Mouse (Mus musculus) intestine, embryonic 16.5 days (tissue): ENCODE measurements around the gene Dusp8. TPM values are rescaled to one million over a fixed set of nuclear protein-coding genes. Genes with fewer than 3 reads are reported as not detected.
A peak's percentile ranks its signal among the peaks of the same experiment; 100 is the strongest.

Experiments used
- ATAC-seq: fragments of 200-750 bp; cut with Nextera tagmentation; 2 replicates; pipeline ENCODE4 v1.8.0; 2017; ENCODE audit warnings: moderate TSS enrichment, moderate library complexity
- H3K27ac ChIP-seq: fragments of 300-500 bp; sonication (generic); 2 replicates; pipeline ENCODE4 v1.5.1; 2014; ENCODE audit warnings: mild to moderate bottlenecking, low read length
- H3K27me3 ChIP-seq: fragments of 300-500 bp; sonication (generic); replicated peaks from 2 replicates; pipeline ENCODE4 v1.6.1; 2014; ENCODE audit warnings: low read length, control low read depth, mixed read lengths; ENCODE audit not compliant: control insufficient read depth, insufficient read depth
- H3K36me3 ChIP-seq: fragments of 300-500 bp; sonication (generic); 2 replicates; pipeline ENCODE4 v1.6.1; 2014; ENCODE audit warnings: low read length, control low read depth; ENCODE audit not compliant: control insufficient read depth, insufficient read depth
- H3K4me1 ChIP-seq: fragments of 300-500 bp; sonication (generic); 2 replicates; pipeline ENCODE4 v1.6.1; 2014; ENCODE audit warnings: low read length, control low read depth, mixed read lengths; ENCODE audit not compliant: control insufficient read depth, insufficient read depth
- H3K4me2 ChIP-seq: fragments of 300-500 bp; sonication (generic); 2 replicates; pipeline ENCODE4 v1.6.1; 2014; ENCODE audit warnings: low read depth, low read length, control low read depth
- H3K4me3 ChIP-seq: fragments of 300-500 bp; sonication (generic); 2 replicates; pipeline ENCODE4 v1.5.1; 2014; ENCODE audit warnings: mild to moderate bottlenecking, low read length
- H3K9ac ChIP-seq: fragments of 300-500 bp; sonication (generic); 2 replicates; pipeline ENCODE4 v1.6.1; 2014; ENCODE audit warnings: low read depth, low read length
- H3K9me3 ChIP-seq: fragments of 300-500 bp; sonication (generic); 2 replicates; pipeline ENCODE4 v1.6.1; 2016; ENCODE audit warnings: low read length, control low read depth; ENCODE audit not compliant: control insufficient read depth
- WGBS: fragments of 180-500 bp; shearing (Covaris S2); extraction: QIAGEN DNeasy Blood & Tissue Kit; methylation state at CpG from one replicate; pipeline ENCODE4 v1.1.7; 2014; 5-methylcytosine and 5-hydroxymethylcytosine counted together
- polyA plus RNA-seq: library from polyadenylated mRNA; unstranded; fragments of >200 nt; fragmentation: Nextera tagmentation; extraction: Ambion mirVana; gene quantifications from 2 replicates; pipeline ENCODE4 v1.2.1, GENCODE M21; 2015

Dusp8 gene
- polyA plus RNA-seq, 1 experiment from 2014 or later: 5.6 TPM

DNA sequence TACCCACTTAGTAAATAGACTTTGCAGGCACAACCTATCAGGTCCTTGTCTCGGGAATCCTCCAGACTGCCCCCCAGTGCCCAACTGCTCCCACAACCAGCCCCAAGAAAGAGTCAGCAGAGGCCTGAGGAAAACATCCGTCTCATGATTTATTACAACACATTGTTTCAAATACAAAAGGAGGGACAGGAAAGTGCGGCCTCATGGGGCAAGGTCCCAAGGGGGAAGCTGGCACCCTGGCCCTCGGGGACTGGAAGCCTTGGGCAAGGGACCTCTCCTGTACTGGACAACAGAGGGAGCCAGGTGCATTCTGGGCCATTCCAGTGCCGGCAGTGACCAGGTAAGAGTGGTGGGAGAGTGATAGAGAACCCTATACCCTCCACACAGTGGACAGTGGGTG lies 16.3 kb downstream of the Dusp8 start:
- ATAC-seq: no peak
- H3K36me3 ChIP-seq: peaks cover 3% of the 10 kb centered on the region; the same call in 1 of the 2 replicates
- H3K27me3 ChIP-seq: peaks cover 20% of the 10 kb centered on the region
- H3K9ac ChIP-seq: no peak overlapping the region
- peaks cover 10% of the 10 kb centered on the region for H3K4me1 ChIP-seq
- no peak overlapping the region for H3K4me2 ChIP-seq
- 58% methylated on average over 5 of the region's 5 CpGs for WGBS
- H3K27ac ChIP-seq: no peak overlapping the region
- no peak overlapping the region for H3K4me3 ChIP-seq
- no peaks in the 10 kb centered on the region for H3K9me3 ChIP-seq

GRCm38 (mm10) chr7:142077138-142077537 lies 18.5 kb downstream of the Dusp8 start:
- Histone ChIP-seq H3K4me3 (no peak overlapping the region), H3K36me3 (no peaks in the 10 kb centered on the region), H3K4me1 (peaks cover 5% of the 10 kb centered on the region; the same call in 1 of the 2 replicates), H3K9me3 (no peaks in the 10 kb centered on the region), H3K4me2 (no peak overlapping the region), H3K27me3 (peaks cover 6% of the 10 kb centered on the region; the same call in 1 of the 2 replicates), H3K9ac (no peak overlapping the region), H3K27ac (no peak overlapping the region)
- 55% methylated on average over 3 of the region's 3 CpGs for WGBS
- ATAC-seq: no peak

GRCm38 (mm10) chr7:142074146-142074886 lies 21.3 kb downstream of the Dusp8 start:
- 72% methylated on average over 8 of the region's 8 CpGs for WGBS
- Histone ChIP-seq H3K4me3 (no peak overlapping the region), H3K9me3 (no peaks in the 10 kb centered on the region), H3K27ac (no peak overlapping the region), H3K27me3 (no peaks in the 10 kb centered on the region), H3K9ac (no peak overlapping the region), H3K4me2 (no peak overlapping the region), H3K36me3 (no peaks in the 10 kb centered on the region), H3K4me1 (peaks cover 6% of the 10 kb centered on the region; the same call in 1 of the 2 replicates)
- no peak for ATAC-seq

GRCm38 (mm10) chr7:142071717-142072116 lies 23.9 kb downstream of the Dusp8 start:
- H3K4me1 ChIP-seq: peaks cover 12% of the 10 kb centered on the region
- no peaks in the 10 kb centered on the region for H3K36me3 ChIP-seq
- no peak overlapping the region for H3K9ac ChIP-seq
- no peaks in the 10 kb centered on the region for H3K27me3 ChIP-seq
- no peaks in the 10 kb centered on the region for H3K9me3 ChIP-seq
- no peak overlapping the region for H3K4me3 ChIP-seq
- no peak for ATAC-seq
- H3K27ac ChIP-seq: no peak overlapping the region
- no peak overlapping the region for H3K4me2 ChIP-seq

- WGBS: 9% methylated on average over 10 of the region's 10 CpGs
- ATAC-seq: no peak; the same call in 1 of the 2 replicates
- peak overlapping the region; percentile 30; the same call in 1 of the 2 replicates for H3K4me2 ChIP-seq
- no peak overlapping the region; the same call in 1 of the 2 replicates for H3K4me3 ChIP-seq
- H3K9me3 ChIP-seq: no peaks in the 10 kb centered on the region
- no peaks in the 10 kb centered on the region for H3K36me3 ChIP-seq
- no peaks in the 10 kb centered on the region for H3K27me3 ChIP-seq
- H3K9ac ChIP-seq: no peak overlapping the region
- peaks cover 12% of the 10 kb centered on the region for H3K4me1 ChIP-seq
- H3K27ac ChIP-seq: no peak overlapping the region
Measured at GRCm38 (mm10) chr7:142071212-142071578, 24.4 kb downstream of the Dusp8 start.

- H3K9me3 ChIP-seq: no peaks in the 10 kb centered on the region
- no peaks in the 10 kb centered on the region for H3K27me3 ChIP-seq
- H3K27ac ChIP-seq: no peak overlapping the region; the same call in 1 of the 2 replicates
- no peak overlapping the region for H3K9ac ChIP-seq
- H3K4me2 ChIP-seq: peak overlapping the region; percentile 30; the same call in 1 of the 2 replicates
- peak; percentile 83 for ATAC-seq
- no peaks in the 10 kb centered on the region for H3K36me3 ChIP-seq
- H3K4me1 ChIP-seq: peaks cover 12% of the 10 kb centered on the region
- H3K4me3 ChIP-seq: no peak overlapping the region; the same call in 1 of the 2 replicates
- WGBS: 12% methylated on average over 13 of the region's 13 CpGs
Measured at GRCm38 (mm10) chr7:142070458-142071211, 25.0 kb downstream of the Dusp8 start.

- no peaks in the 10 kb centered on the region for H3K36me3 ChIP-seq
- no peak overlapping the region for H3K4me3 ChIP-seq
- H3K9ac ChIP-seq: no peak overlapping the region
- WGBS: 54% methylated on average over 4 of the region's 4 CpGs
- peak; percentile 85 for ATAC-seq
- peak overlapping the region; percentile 70 for H3K27ac ChIP-seq
- H3K9me3 ChIP-seq: no peaks in the 10 kb centered on the region
- no peaks in the 10 kb centered on the region for H3K27me3 ChIP-seq
- H3K4me2 ChIP-seq: no peak overlapping the region
- H3K4me1 ChIP-seq: peaks cover 12% of the 10 kb centered on the region
Measured at GRCm38 (mm10) chr7:142068429-142068828, 27.2 kb downstream of the Dusp8 start.

DNA sequence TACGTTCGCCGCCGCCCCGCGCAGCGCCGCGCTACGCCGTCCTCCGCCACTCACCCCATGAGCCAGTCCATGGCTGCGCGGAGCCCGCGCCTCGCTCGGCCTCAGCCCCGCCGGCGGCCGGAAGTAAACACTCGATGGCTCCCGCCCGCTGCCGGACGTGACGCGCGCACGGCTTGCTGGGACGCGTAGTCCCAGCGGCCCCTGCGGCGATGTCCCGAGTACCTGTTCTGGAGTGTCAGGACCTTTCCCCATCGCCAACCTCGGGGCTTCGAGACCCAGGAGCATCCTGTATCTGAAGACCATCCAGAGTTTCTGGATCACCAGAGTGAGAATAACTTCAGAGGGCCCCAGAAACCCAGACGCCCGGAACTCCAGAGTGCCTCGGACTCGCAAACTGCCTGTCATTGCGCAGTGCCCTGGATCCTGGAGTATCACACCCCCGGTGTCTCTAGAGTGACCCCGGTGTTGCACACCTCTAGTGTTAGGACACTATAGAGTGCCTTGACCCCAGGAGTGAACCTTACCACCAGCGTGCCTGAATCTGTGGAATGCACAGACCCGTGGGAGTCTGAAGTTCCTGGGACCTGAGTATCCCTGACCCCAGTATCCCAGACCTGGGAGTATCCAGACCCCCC lies 34.6 kb downstream of the Dusp8 start, which contains the start of gene Mob2:
Gene Mob2 (minus strand): TSS at position 135 of the 635 bp plus-strand sequence.
- under 1% methylated on average over 47 of the region's 49 CpGs for WGBS
- peak within 1 kb of the TSS; percentile 77 for H3K27ac ChIP-seq
- no peaks in the 10 kb centered on the region; the same call in 1 of the 2 replicates for H3K36me3 ChIP-seq
- H3K4me2 ChIP-seq: peak within 1 kb of the TSS; percentile 91
- H3K4me3 ChIP-seq: peak within 1 kb of the TSS; percentile 92
- no peaks in the 10 kb centered on the region for H3K27me3 ChIP-seq
- peak; percentile 97 for ATAC-seq
- H3K9ac ChIP-seq: peak within 1 kb of the TSS; percentile 94
- peaks cover 28% of the 10 kb centered on the region for H3K4me1 ChIP-seq
- H3K9me3 ChIP-seq: no peaks in the 10 kb centered on the region
